Mouse (Mus musculus): Measurements from ENCODE around the gene Megf6. TPM values are rescaled to one million over a fixed set of nuclear protein-coding genes. Genes with fewer than 3 reads are reported as not detected.

Megf6 gene
- 10 to 100 TPM; 33.8 to 41.5 TPM for total RNA-seq (2021)

GRCm38 (mm10) chr4:154170506-154171150 is at the start of gene Megf6:
Gene Megf6 (plus strand): TSS chr4:154170730.
- peak; percentile 62 to 72 for DNase-seq
- intact Hi-C loops (cut with DNase I), result no loop called here

- intact Hi-C loops (cut with DNase I), result no loop called here
- DNase-seq, result no peak
These were observed 48.7 kb upstream of the Megf6 start for GRCm38 (mm10) chr4:154121800-154122199.

- no peak for DNase-seq
- intact Hi-C loops (cut with DNase I), result no loop called here
These were observed 48.2 kb upstream of the Megf6 start for GRCm38 (mm10) chr4:154122374-154122773.

GRCm38 (mm10) chr4:154123553-154123952 is 47.0 kb upstream of the Megf6 start:
- intact Hi-C loops (cut with DNase I), result no loop called here
- DNase-seq, result no peak

- intact Hi-C loops (cut with DNase I), result no loop called here
- no peak for DNase-seq
These were observed 45.3 kb upstream of the Megf6 start for GRCm38 (mm10) chr4:154125202-154125601.

- intact Hi-C loops (cut with DNase I), result no loop called here
- DNase-seq, result no peak
These were observed 43.3 kb upstream of the Megf6 start for GRCm38 (mm10) chr4:154127273-154127672.

GRCm38 (mm10) chr4:154129950-154130349 is 40.6 kb upstream of the Megf6 start:
- no peak for DNase-seq
- intact Hi-C loops (cut with DNase I), result no loop called here

GRCm38 (mm10) chr4:154131894-154132293 is 38.6 kb upstream of the Megf6 start:
- intact Hi-C loops (cut with DNase I), result no loop called here
- DNase-seq, result no peak

GRCm38 (mm10) chr4:154134803-154135202 is 35.7 kb upstream of the Megf6 start:
- no peak for DNase-seq
- intact Hi-C loops (cut with DNase I), result no loop called here

- intact Hi-C loops (cut with DNase I), result no loop called here
These were observed 33.4 kb upstream of the Megf6 start for GRCm38 (mm10) chr4:154137139-154137538.

GRCm38 (mm10) chr4:154139671-154140181 is 30.8 kb upstream of the Megf6 start:
- no peak for DNase-seq
- intact Hi-C loops (cut with DNase I), result no loop called here

More at GRCm38 (mm10) chr4:154137139-154137538, 33.4 kb upstream of the Megf6 start:
- DNase-seq, result no peak

GRCm38 (mm10) chr4:154140182-154140212 is 30.5 kb upstream of the Megf6 start, which contains the start of gene Trp73:
Gene Trp73 (minus strand): TSS chr4:154140208.
- DNase-seq, result no peak
- intact Hi-C loops (cut with DNase I), result no loop called here

- intact Hi-C loops (cut with DNase I), result no loop called here
- DNase-seq, result no peak
These were observed 30.1 kb upstream of the Megf6 start for GRCm38 (mm10) chr4:154140213-154141008.

- intact Hi-C loops (cut with DNase I), result no loop called here
- no peak for DNase-seq
These were observed 29.3 kb upstream of the Megf6 start for GRCm38 (mm10) chr4:154141009-154141867.

- DNase-seq, result peak; percentile 93 to 94
- intact Hi-C loops (cut with DNase I), result loop anchor here (1.0 kb wide), 1 partner anchor 17 kb away; no protein-coding TSS in a partner anchor
These were observed 28.1 kb upstream of the Megf6 start, which contains the start of gene Wrap73 for GRCm38 (mm10) chr4:154142211-154143040. Gene Wrap73 (plus strand): TSS chr4:154142372.

- intact Hi-C loops (cut with DNase I), result no loop called here
- no peak for DNase-seq
These were observed 25.8 kb upstream of the Megf6 start for GRCm38 (mm10) chr4:154144712-154145111.

GRCm38 (mm10) chr4:154146342-154146741 is 24.2 kb upstream of the Megf6 start:
- intact Hi-C loops (cut with DNase I), result no loop called here
- no peak for DNase-seq

- intact Hi-C loops (cut with DNase I), result no loop called here
These were observed 16.4 kb upstream of the Megf6 start for GRCm38 (mm10) chr4:154154104-154154503.

GRCm38 (mm10) chr4:154156050-154156449 is 14.5 kb upstream of the Megf6 start:
- DNase-seq, result no peak
- intact Hi-C loops (cut with DNase I), result no loop called here

More at GRCm38 (mm10) chr4:154154104-154154503, 16.4 kb upstream of the Megf6 start:
- DNase-seq, result no peak

- DNase-seq, result no peak
- intact Hi-C loops (cut with DNase I), result loop anchor here (2.0 kb wide), 1 partner anchor 91 kb away; no protein-coding TSS in a partner anchor
These were observed 12.4 kb upstream of the Megf6 start for GRCm38 (mm10) chr4:154157970-154158662.
